Mouse (Mus musculus) liver, postnatal 0 days (tissue): ENCODE data around the gene Ebp. TPM values are rescaled to one million over a fixed set of nuclear protein-coding genes. Genes with fewer than 3 reads are reported as not detected.

Experiments
- ATAC-seq: fragments of 200-750 bp; cut with Nextera tagmentation; 2 replicates; pipeline ENCODE4 v1.8.0; 2017; ENCODE audit warnings: mild to moderate bottlenecking, moderate library complexity
- DNase-seq: peaks from one replicate; pipeline ENCODE4 v3.0.0-alpha.2; 2016
- H3K27ac ChIP-seq: fragments of 300-500 bp; sonication (generic); 2 replicates; pipeline ENCODE4 v1.5.1; 2014; ENCODE audit warnings: antibody characterized with exemption, moderate library complexity, mild to moderate bottlenecking, low read depth
- H3K27me3 ChIP-seq: fragments of 300-500 bp; sonication (generic); 2 replicates; pipeline ENCODE4 v1.6.1; 2014; ENCODE audit warnings: low read length, control low read depth, mixed read lengths; ENCODE audit not compliant: insufficient read depth
- H3K36me3 ChIP-seq: fragments of 300-500 bp; sonication (generic); replicated peaks from 2 replicates; pipeline ENCODE4 v1.6.1; 2014; ENCODE audit warnings: mild to moderate bottlenecking, control low read depth, low read length, moderate library complexity, mixed read lengths; ENCODE audit not compliant: insufficient read depth
- H3K4me1 ChIP-seq: fragments of 300-500 bp; sonication (generic); 2 replicates; pipeline ENCODE4 v1.6.1; 2014; ENCODE audit warnings: antibody characterized with exemption, mild to moderate bottlenecking, control low read depth; ENCODE audit not compliant: insufficient read depth
- H3K4me2 ChIP-seq: fragments of 300-500 bp; sonication (generic); 2 replicates; pipeline ENCODE4 v1.6.1; 2014; ENCODE audit warnings: low read depth, mild to moderate bottlenecking, low read length, moderate library complexity, mixed read lengths
- H3K4me3 ChIP-seq: fragments of 300-500 bp; sonication (generic); 2 replicates; pipeline ENCODE4 v1.5.1; 2014; ENCODE audit warnings: low read depth, low read length
- H3K9ac ChIP-seq: fragments of 300-500 bp; sonication (generic); replicated peaks from 2 replicates; pipeline ENCODE4 v1.6.1; 2014; ENCODE audit warnings: mild to moderate bottlenecking, moderate library complexity
- H3K9me3 ChIP-seq: fragments of 300-500 bp; sonication (generic); 2 replicates; pipeline ENCODE4 v1.6.1; 2016; ENCODE audit warnings: mild to moderate bottlenecking, control low read depth, low read length, mixed read lengths
- CTCF ChIP-seq: sonication (generic); IDR thresholded peaks from 2 replicates; pipeline ENCODE4 v1.5.1; 2016; ENCODE audit warnings: antibody characterized with exemption, low read depth
- EP300 ChIP-seq: IDR thresholded peaks from 2 replicates; pipeline ENCODE4 v1.6.1; 2016; ENCODE audit warnings: antibody characterized with exemption, low read depth, mild to moderate bottlenecking
- WGBS: fragments of 180-500 bp; shearing (Covaris S2); extraction: QIAGEN DNeasy Blood & Tissue Kit; methylation state at CpG from one replicate; pipeline ENCODE4 v1.1.7; 2014; ENCODE audit not compliant: insufficient replicate concordance; 5-methylcytosine and 5-hydroxymethylcytosine counted together
- polyA plus RNA-seq: library from polyadenylated mRNA; unstranded; fragments of >200 nt; fragmentation: Nextera tagmentation; extraction: Ambion mirVana; gene quantifications from 2 replicates; pipeline ENCODE4 v1.2.1, GENCODE M21; 2015

The Ebp gene
- polyA plus RNA-seq, 1 experiment from 2014 or later: 74.7 TPM

- ATAC-seq: no peak
- Histone ChIP-seq H3K4me3 (no peak overlapping the region), H3K4me2 (no peak overlapping the region), H3K4me1 (no peaks in the 10 kb centered on the region), H3K27me3 (no peaks in the 10 kb centered on the region), H3K9ac (no peak overlapping the region), H3K9me3 (no peaks in the 10 kb centered on the region), H3K27ac (no peak overlapping the region), H3K36me3 (no peaks in the 10 kb centered on the region)
- TF ChIP-seq EP300 (no peak), CTCF (no peak)
- WGBS: 41% methylated on average over 2 of the region's 2 CpGs
- DNase-seq: no peak
Measured at GRCm38 (mm10) chrX:8209720-8210119, 16.4 kb upstream of the Ebp start.

- no peak overlapping the region for H3K4me2 ChIP-seq
- ATAC-seq: no peak
- no peak overlapping the region for H3K4me3 ChIP-seq
- H3K9ac ChIP-seq: no peak overlapping the region
- TF ChIP-seq CTCF (no peak), EP300 (no peak)
- H3K27ac ChIP-seq: no peak overlapping the region
- no peaks in the 10 kb centered on the region for H3K4me1 ChIP-seq
- no peaks in the 10 kb centered on the region for H3K9me3 ChIP-seq
- H3K27me3 ChIP-seq: no peaks in the 10 kb centered on the region
- 50% methylated on average over 4 of the region's 4 CpGs for WGBS
- no peak for DNase-seq
- no peaks in the 10 kb centered on the region for H3K36me3 ChIP-seq
Measured at GRCm38 (mm10) chrX:8207224-8207623, 13.9 kb upstream of the Ebp start.

GRCm38 (mm10) chrX:8206694-8207197 lies 13.4 kb upstream of the Ebp start:
- ATAC-seq (peak; percentile 70), DNase-seq (no peak)
- WGBS: 19% methylated on average over 11 of the region's 11 CpGs
- no peak overlapping the region for H3K27ac ChIP-seq
- H3K9me3 ChIP-seq: no peaks in the 10 kb centered on the region
- H3K27me3 ChIP-seq: no peaks in the 10 kb centered on the region
- peak overlapping the region; percentile 18; the same call in 1 of the 2 replicates for H3K9ac ChIP-seq
- no peaks in the 10 kb centered on the region for H3K36me3 ChIP-seq
- peak overlapping the region; percentile 41 for H3K4me3 ChIP-seq
- H3K4me1 ChIP-seq: no peaks in the 10 kb centered on the region
- H3K4me2 ChIP-seq: peak overlapping the region; percentile 68
- TF ChIP-seq EP300 (no peak), CTCF (no peak)

- no peaks in the 10 kb centered on the region for H3K27me3 ChIP-seq
- TF ChIP-seq CTCF (no peak), EP300 (no peak)
- peak; percentile 79 for DNase-seq
Measured at GRCm38 (mm10) chrX:8206015-8206693, 12.8 kb upstream of the Ebp start, which contains the start of gene Porcn. TSS of gene Porcn (minus strand) at chrX:8206525.

GRCm38 (mm10) chrX:8205551-8205950 lies 12.2 kb upstream of the Ebp start:
- Histone ChIP-seq H3K4me2 (peak overlapping the region; percentile 68), H3K4me1 (no peaks in the 10 kb centered on the region), H3K4me3 (no peak overlapping the region), H3K27me3 (no peaks in the 10 kb centered on the region), H3K36me3 (no peaks in the 10 kb centered on the region), H3K9ac (no peak overlapping the region), H3K27ac (no peak overlapping the region), H3K9me3 (no peaks in the 10 kb centered on the region)
- DNase-seq (no peak), ATAC-seq (no peak)
- WGBS: 43% methylated on average over 7 of the region's 7 CpGs
- TF ChIP-seq EP300 (no peak), CTCF (no peak)

More at GRCm38 (mm10) chrX:8206015-8206693, 12.8 kb upstream of the Ebp start, which contains the start of gene Porcn:
- H3K27ac ChIP-seq: no peak within 1 kb of the TSS
- peak within 1 kb of the TSS; percentile 68 for H3K4me2 ChIP-seq
- ATAC-seq: peak; percentile 98
- H3K4me3 ChIP-seq: peak within 1 kb of the TSS; percentile 41
- H3K4me1 ChIP-seq: no peaks in the 10 kb centered on the region
- peak within 1 kb of the TSS; percentile 18; the same call in 1 of the 2 replicates for H3K9ac ChIP-seq
- no peaks in the 10 kb centered on the region for H3K9me3 ChIP-seq
- WGBS: 13% methylated on average over 38 of the region's 46 CpGs
- no peaks in the 10 kb centered on the region for H3K36me3 ChIP-seq

- ATAC-seq (no peak), DNase-seq (no peak)
- 53% methylated on average over 4 of the region's 4 CpGs for WGBS
- H3K27me3 ChIP-seq: no peaks in the 10 kb centered on the region
- H3K36me3 ChIP-seq: no peaks in the 10 kb centered on the region
- H3K4me1 ChIP-seq: no peaks in the 10 kb centered on the region
- H3K4me2 ChIP-seq: no peak overlapping the region
- no peak overlapping the region for H3K4me3 ChIP-seq
- TF ChIP-seq CTCF (no peak), EP300 (no peak)
- H3K9ac ChIP-seq: no peak overlapping the region
- no peaks in the 10 kb centered on the region for H3K9me3 ChIP-seq
- no peak overlapping the region for H3K27ac ChIP-seq
Measured at GRCm38 (mm10) chrX:8205088-8205487, 11.8 kb upstream of the Ebp start.
